Mouse (Mus musculus) skeletal muscle tissue, adult 2 months (tissue): ENCODE measurements around the gene Spock2.
A peak's percentile ranks its signal among the peaks of the same experiment; 100 is the strongest.
"Not testable (repeated sequence)": the region's sequence is repeated elsewhere in the genome, so short reads cannot be mapped to it uniquely, and the experiment has no call there.

Source experiments
- DNase-seq: peaks from one replicate; pipeline ENCODE4 v3.0.0-alpha.2; 2012; ENCODE audit warnings: low read depth, low spot score

The Spock2 gene

DNA sequence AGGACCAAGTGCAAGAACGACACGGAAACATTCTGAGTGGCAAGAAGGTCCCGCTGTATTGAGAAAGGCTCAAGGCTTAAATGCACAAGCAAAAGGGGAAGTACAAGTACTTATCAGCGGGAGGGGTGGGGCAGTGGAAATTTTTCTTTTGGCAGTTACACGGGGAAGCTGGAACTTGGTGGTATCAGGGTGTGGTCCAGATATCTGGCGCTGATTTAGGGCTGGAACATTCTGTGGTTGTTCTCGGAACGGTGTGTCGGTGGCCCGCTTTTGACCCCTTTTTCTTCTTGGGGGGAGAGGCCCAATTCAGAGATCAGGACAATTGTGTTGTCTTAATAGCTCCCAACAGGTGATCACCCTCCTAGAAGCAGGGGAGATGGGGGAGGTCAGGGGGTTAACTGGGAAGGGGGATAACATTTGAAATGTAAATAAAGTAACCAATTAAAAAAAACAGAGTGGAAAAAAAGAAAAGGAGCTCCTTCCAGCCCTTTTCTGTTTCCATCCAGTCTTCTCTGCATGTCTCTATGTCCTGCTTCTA is 41.6 kb downstream of the Spock2 start:
- not testable (repeated sequence) for DNase-seq

DNA sequence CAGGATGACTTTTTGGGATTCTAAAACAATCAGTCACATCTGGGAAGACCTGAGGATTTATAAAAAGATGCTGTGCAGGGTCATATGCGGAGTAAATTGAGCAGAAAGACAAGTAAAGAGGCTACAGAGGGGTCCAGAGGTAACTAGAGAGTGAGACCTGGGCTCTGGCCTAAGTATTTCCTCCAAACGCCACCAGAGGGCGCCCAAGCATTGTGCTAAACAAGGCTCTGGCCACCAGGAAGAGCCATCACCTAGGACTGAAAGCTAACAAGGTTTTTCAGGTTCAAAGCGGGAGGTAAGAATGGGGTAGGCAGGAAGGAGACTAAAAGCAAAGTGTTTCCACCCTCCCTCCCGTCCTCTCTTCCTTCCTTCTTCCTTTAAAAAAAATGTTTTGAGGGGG is 42.1 kb downstream of the Spock2 start:
- peak; percentile 65 for DNase-seq

- no peak for DNase-seq
These were observed 45.2 kb downstream of the Spock2 start for GRCm38 (mm10) chr10:60151107-60151663.

DNA sequence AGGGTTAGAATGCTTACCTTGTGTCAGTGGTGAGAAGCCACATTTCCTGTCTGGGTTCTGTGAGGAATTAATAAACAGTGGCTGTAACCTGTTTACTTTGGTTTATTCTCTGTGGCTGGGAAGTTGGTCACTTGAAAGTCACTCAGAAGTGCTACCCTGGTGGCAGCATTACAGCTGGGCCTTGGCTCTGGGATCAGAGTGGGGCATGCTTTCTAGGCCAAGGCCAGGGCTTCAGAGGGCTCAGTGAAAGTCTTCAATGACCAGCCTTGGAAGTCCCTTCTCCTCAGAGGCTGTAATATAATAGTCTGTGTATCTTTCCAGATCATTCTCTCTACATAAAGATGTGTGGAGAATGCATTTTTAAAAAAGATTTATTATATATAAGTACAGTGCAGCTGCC is 50.0 kb downstream of the Spock2 start:
- no peak for DNase-seq

GRCm38 (mm10) chr10:60158144-60158543 is 52.1 kb downstream of the Spock2 start:
- no peak for DNase-seq

GRCm38 (mm10) chr10:60161397-60161796 is 55.4 kb downstream of the Spock2 start:
- DNase-seq: not testable (repeated sequence)

DNA sequence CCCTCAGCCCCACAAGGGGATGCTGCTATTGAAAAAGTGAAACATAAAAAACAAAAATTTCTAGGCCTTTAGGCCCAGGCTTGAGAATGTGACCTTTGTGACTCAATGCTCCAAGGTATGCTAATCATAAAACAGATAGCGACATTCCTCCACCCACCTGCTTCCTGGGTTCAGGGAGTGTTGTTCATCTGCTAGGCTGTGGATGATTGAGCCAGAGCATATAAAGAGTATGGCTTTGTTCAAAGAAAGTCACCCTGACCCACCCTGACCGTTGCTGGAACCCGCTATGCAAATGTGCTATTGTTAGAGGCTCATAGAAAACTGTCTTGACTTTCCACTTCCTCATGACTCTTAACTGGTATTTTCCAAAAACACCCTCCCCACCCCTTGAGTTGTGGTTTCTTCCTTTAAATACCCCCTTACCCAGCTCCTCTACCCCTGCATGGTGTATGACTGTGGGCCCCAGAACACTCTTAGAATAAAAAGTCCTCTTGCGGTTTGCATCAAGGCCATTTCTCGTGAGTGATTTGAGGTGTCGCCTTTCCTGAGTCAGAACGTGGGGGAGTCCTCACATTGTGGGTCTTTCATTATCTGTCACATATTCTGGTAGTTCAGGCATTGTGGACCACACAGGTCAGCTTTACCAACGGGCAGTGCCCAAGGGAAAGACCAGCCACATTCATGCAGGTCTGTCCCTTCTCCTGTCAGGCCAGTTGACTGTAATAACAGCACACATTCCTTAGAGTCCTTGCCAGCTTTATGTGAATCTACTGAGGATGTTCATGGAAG is 56.4 kb downstream of the Spock2 start:
- peak; percentile 16 for DNase-seq

- no peak for DNase-seq
These were observed 56.9 kb downstream of the Spock2 start for GRCm38 (mm10) chr10:60162973-60163255.

- no peak for DNase-seq
These were observed 58.9 kb downstream of the Spock2 start for GRCm38 (mm10) chr10:60164869-60165268.

DNA sequence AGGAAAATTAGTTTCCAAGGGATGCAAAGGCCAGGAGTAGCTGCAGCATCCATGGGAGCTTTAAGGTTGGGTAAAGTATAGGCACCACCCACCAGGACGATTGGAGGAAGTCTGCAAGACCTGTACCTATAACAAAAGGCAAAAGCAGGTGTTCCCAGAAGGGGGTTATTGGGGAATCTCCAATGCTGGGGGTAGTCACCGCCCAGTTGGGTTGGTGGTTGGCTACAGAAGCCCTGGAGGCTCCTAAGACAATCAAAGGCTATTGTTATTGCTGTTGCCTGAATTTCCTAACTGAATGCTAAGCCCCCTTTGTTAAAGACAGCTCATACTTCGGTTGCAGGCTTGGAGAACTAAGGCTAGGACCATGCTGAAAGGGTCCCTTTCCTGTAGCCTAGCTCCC is 60.0 kb downstream of the Spock2 start:
- no peak for DNase-seq

GRCm38 (mm10) chr10:60168306-60168705 is 62.3 kb downstream of the Spock2 start:
- peak; percentile 33 for DNase-seq

- DNase-seq: no peak
These were observed 62.9 kb downstream of the Spock2 start for GRCm38 (mm10) chr10:60168960-60169359.

DNA sequence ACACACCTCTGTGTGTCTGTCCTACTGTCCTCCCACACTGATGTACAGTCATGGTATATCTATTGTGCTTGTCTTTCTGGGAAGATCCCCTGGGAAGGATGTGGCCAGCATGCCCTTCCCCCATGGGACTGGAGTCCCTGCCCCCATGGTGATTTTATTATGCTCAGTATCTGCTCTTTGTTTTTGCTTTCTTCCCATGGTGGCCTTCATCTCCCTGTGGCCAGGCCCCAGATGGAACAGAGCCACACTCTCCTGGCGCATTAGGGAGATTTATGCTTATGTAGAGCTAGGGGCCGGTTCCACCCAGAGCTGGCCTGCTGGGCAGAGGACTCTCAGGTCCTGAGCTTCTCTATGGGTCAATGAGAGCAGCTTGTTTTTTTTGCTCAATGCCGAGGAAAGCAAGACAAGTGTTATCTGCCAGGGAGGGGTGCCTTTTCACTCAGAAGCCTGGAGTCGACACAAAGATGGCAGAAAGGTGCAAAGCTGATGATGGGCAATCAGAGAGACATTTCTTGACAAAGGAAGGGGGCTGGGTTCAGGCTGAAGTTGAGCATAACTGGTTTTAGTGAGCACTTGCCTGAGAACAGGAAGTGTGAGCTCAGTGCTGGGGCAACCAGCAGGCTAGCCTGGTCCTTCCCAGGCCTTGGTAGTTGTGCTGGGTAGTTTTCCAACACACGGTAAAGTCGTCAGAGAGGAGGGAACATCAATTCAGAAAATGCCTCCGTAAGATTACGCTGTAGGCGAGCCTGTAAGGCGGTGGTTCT is 64.5 kb downstream of the Spock2 start:
- DNase-seq: no peak

DNA sequence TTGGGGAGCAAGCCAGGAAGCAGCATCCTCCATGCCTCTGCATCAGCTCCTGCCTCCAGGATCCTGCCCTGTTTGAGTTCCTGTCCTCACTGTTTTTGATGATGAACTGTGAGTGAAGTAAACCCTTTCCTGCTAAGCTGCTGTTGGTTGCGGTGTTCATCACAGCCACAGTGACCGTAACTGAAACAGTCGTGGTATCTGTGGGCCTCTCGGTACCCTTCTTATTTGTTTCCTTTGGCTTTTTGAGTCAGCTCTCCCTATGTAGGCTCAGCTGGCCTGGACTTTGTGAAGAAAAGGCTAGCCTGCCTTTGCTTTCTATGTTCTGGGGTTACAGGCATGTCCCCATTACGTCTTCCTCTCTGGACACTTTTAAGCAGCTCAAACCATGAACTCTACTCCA is 65.3 kb downstream of the Spock2 start:
- no peak for DNase-seq

DNA sequence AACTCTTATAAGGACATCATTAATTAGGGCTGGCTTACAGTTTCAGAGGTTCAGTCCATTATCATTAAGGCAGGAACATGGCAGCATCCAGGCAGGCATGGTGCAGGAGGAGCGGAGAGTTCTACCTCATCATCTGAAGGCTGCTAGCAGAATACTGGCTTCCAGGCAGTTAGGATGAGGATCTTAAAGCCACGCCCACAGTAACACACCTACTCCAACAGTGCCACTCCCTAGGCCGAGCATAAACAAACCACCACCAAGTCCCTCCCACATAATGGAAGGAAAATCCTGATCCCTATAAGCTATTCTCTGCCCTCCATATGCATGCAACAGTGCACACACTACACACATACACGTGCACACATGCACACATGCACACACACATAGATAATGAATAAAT is 66.3 kb downstream of the Spock2 start:
- DNase-seq: no peak

GRCm38 (mm10) chr10:60173035-60173434 is 67.0 kb downstream of the Spock2 start:
- no peak for DNase-seq

GRCm38 (mm10) chr10:60174506-60174905 is 68.5 kb downstream of the Spock2 start:
- no peak for DNase-seq

GRCm38 (mm10) chr10:60175306-60175705 is 69.3 kb downstream of the Spock2 start:
- not testable (repeated sequence) for DNase-seq
